Mouse (Mus musculus): ENCODE measurements around the gene Gcnt7.

- TF ChIP-seq CTCF (IDR thresholded peaks at IDR 0.05; ENCODE audit: low read depth, low read length) (no peak), POLR2A (IDR thresholded peaks at IDR 0.05; ENCODE audit: borderline replicate concordance, low read depth, low read length) (no peak)
These were observed 45.1 kb downstream of the Gcnt7 start for GRCm38 (mm10) chr2:172413273-172413672.

All from bone marrow macrophage, adult 2 months (primary cell).